Comparison of ENCODE assay signal across 8 mouse cellular contexts in the genomic region with DNA sequence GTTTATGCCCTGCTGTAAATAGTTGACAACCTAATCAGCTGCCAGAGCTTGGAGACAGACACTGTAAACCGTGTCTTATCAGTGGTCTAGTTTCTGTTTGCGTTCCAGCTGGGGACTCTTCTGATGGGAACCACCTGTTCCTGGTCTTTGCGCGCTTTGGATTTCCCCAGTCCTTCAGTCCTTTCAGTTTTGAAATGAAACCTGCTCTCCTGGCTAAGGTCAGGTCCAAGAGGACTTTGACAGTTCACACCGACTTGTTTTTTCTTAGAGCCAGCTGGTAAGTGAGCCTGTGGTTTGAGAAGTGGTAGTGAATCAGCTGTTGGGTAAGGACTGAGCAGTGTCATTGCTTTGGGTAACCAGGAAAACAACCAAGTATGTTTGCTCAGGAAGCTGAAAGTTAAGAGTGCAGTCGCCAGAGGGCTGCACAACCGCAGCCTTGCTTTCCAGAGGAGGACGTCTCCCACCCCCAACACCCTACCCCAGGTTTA. TPM values are rescaled to one million over a fixed set of nuclear protein-coding genes. Genes with fewer than 3 reads are reported as not detected.
DNase-seq lines count a peak whose midpoint lies in the region; ATAC-seq and TF ChIP-seq lines count a peak whose summit lies in the region.
"Had no signal": no experiment of that assay in that cellular context is flagged by ENCODE, and none has a peak within 500 bp of the region (broad histone marks: within the 10 kb centered on the region; RNA-seq: fewer than 3 reads in every experiment).

No protein-coding gene starts in this region.

- peaks cover 23% of the 10 kb centered on the region for H3K36me3 ChIP-seq in heart, embryonic 15.5 days
- peaks cover 18% of the 10 kb centered on the region for H3K36me3 ChIP-seq in myocyte (ENCODE audit: control insufficient read depth, insufficient read depth)

- H3K4me3 ChIP-seq in heart, embryonic 15.5 days = no peak overlapping the region
- no peak overlapping the region for H3K4me3 ChIP-seq in myocyte
- H3K4me3 ChIP-seq: neural tube, embryonic 13.5 days had no signal

- no peak for TF ChIP-seq POLR2A in myocyte (IDR thresholded peaks at IDR 0.05; ENCODE audit: insufficient read length, low read depth)

- H3K27ac ChIP-seq in heart, embryonic 15.5 days = peak overlapping the region; percentile 38
- H3K27ac ChIP-seq: neural tube, embryonic 13.5 days had no signal

- no peak for ATAC-seq in heart, embryonic 15.5 days (replicated peaks; ENCODE audit: insufficient number of reproducible peaks, insufficient read depth, low FRiP score, low read depth)

- H3K4me1 ChIP-seq in heart, embryonic 15.5 days (replicated peaks) = no peaks in the 10 kb centered on the region
- H3K4me1 ChIP-seq: neural tube, embryonic 13.5 days had no signal

- no peaks in the 10 kb centered on the region for H3K9me3 ChIP-seq in heart, embryonic 15.5 days (replicated peaks)
- H3K9me3 ChIP-seq: neural tube, embryonic 13.5 days had no signal

- H3K79me2 ChIP-seq in myocyte (ENCODE audit: control insufficient read depth, insufficient read depth) = no peaks in the 10 kb centered on the region

- H3K4me2 ChIP-seq in heart, embryonic 15.5 days = no peak overlapping the region
- peak overlapping the region; percentile 36 for H3K4me2 ChIP-seq in myocyte (ENCODE audit: low read depth)
- H3K4me2 ChIP-seq: neural tube, embryonic 13.5 days had no signal

- H3K9ac ChIP-seq in heart, embryonic 15.5 days = no peak overlapping the region
- H3K9ac ChIP-seq: neural tube, embryonic 13.5 days had no signal

- peak; percentile 69 for DNase-seq in c-Kit-positive CD71-positive TER-119-positive erythroid progenitor cells, embryonic 14.5 days (ENCODE audit: low spot score)
- DNase-seq in large intestine, adult 2 months (ENCODE audit: low read depth, low spot score) = peak; percentile 73
- no peak for DNase-seq in cerebellum, adult 9-11 months
- DNase-seq in layer of hippocampus, postnatal 36 days = no peak
- DNase-seq in adrenal gland, postnatal 36 days = no peak

- WGBS in heart, embryonic 15.5 days = 45% methylated on average over 8 of the region's 8 CpGs
- WGBS in large intestine, adult 2 months = 15% methylated on average over 8 of the region's 8 CpGs

- no peak overlapping the region for H3ac ChIP-seq in myocyte (ENCODE audit: control insufficient read depth, insufficient read length)

- H3K27me3 ChIP-seq in heart, embryonic 15.5 days = no peaks in the 10 kb centered on the region
- no peaks in the 10 kb centered on the region for H3K27me3 ChIP-seq in myocyte (ENCODE audit: control insufficient read depth, insufficient read depth, insufficient read length)
- H3K27me3 ChIP-seq: neural tube, embryonic 13.5 days had no signal

TF ChIP-seq in myocyte, 11 proteins besides CTCF, POLR2A, EP300 and RAD21:
- no peak for TF ChIP-seq MAX (IDR thresholded peaks at IDR 0.05; ENCODE audit: low read depth)
- TF ChIP-seq E2F4 (IDR thresholded peaks at IDR 0.05; ENCODE audit: insufficient read depth) = no peak
- no peak for TF ChIP-seq CEBPB (IDR thresholded peaks at IDR 0.05; ENCODE audit: insufficient read depth, poor library complexity, severe bottlenecking)
- no peak for TF ChIP-seq TCF3 (IDR thresholded peaks at IDR 0.05; ENCODE audit: insufficient read length, low read depth)
- TF ChIP-seq USF1 (IDR thresholded peaks at IDR 0.05; ENCODE audit: low read depth) = no peak
- no peak for TF ChIP-seq POLR2AphosphoS2 (IDR thresholded peaks at IDR 0.05; ENCODE audit: insufficient read length, low read depth)
- no peak for TF ChIP-seq TCF12 (IDR thresholded peaks at IDR 0.05; ENCODE audit: insufficient read depth, poor library complexity, severe bottlenecking)
- no peak for TF ChIP-seq SRF (IDR thresholded peaks at IDR 0.05; ENCODE audit: control insufficient read depth, insufficient read length, low read depth)
- no peak for TF ChIP-seq REST (IDR thresholded peaks at IDR 0.05; ENCODE audit: insufficient read depth, insufficient read length)
- peak in 2 of 3 experiments; percentile 18 to 41 for TF ChIP-seq MYOG (IDR thresholded peaks at IDR 0.05; ENCODE audit: control insufficient read depth in 1 of 3, insufficient read depth in 1 of 3, insufficient read length in 2 of 3, low read depth in 2 of 3)
- peak in 2 of 3 experiments; percentile 10 to 59 for TF ChIP-seq MYOD1 (IDR thresholded peaks at IDR 0.05; ENCODE audit: control insufficient read depth in 1 of 3, insufficient read length in 2 of 3, low read depth in 2 of 3)

RNA-seq across cellular contexts. Expression of gene Pcbp1, which starts 21.8 kb away (rescaled TPM):
- 313 and 337 TPM in 2 replicates for polyA plus RNA-seq in heart, embryonic 15.5 days (2015; fragmentation: Nextera tagmentation; extraction: Ambion mirVana)
- polyA plus RNA-seq in large intestine, adult 2 months (2012; rRNA removed) = 163 and 168 TPM in 2 replicates
- polyA plus RNA-seq in myocyte (2012; fragmentation: generic; extraction: Trizol) = 306 TPM
- 100 to 1,000 TPM; 177 to 186 TPM for total RNA-seq in layer of hippocampus, postnatal 36 days (2021)
- 100 to 1,000 TPM; 316 to 364 TPM for total RNA-seq in adrenal gland, postnatal 36 days (2021)

Comparison
In these comparisons a context has a peak if more than half of its experiments do, and no peak if none do; other contexts are left out.
1. DNase-seq: peak in c-Kit-positive CD71-positive TER-119-positive erythroid progenitor cells, embryonic 14.5 days (single experiment) and large intestine, adult 2 months (single experiment); none in cerebellum, adult 9-11 months (single experiment), layer of hippocampus, postnatal 36 days (0 of 2) and adrenal gland, postnatal 36 days (0 of 2).